Mouse (Mus musculus) heart, adult 8-10 months (tissue): ENCODE results near the gene Plbd2. TPM values are rescaled to one million over a fixed set of nuclear protein-coding genes. Genes with fewer than 3 reads are reported as not detected.

Source experiments
- DNase-seq: peaks from one replicate; pipeline ENCODE4 v3.0.0; 2022; ENCODE audit warnings: low spot score
- total RNA-seq, 4 experiments: library from RNA; stranded (reverse); gene quantifications; 2 replicates each; pipeline ENCODE4 v1.2.4; 2022

Gene Plbd2
- total RNA-seq, 4 experiments from 2014 or later: 46.7 to 54.2 (median 49.5) TPM

- DNase-seq: no peak
These were observed 65.9 kb downstream of the Plbd2 start for GRCm38 (mm10) chr5:120437539-120437938.

DNA sequence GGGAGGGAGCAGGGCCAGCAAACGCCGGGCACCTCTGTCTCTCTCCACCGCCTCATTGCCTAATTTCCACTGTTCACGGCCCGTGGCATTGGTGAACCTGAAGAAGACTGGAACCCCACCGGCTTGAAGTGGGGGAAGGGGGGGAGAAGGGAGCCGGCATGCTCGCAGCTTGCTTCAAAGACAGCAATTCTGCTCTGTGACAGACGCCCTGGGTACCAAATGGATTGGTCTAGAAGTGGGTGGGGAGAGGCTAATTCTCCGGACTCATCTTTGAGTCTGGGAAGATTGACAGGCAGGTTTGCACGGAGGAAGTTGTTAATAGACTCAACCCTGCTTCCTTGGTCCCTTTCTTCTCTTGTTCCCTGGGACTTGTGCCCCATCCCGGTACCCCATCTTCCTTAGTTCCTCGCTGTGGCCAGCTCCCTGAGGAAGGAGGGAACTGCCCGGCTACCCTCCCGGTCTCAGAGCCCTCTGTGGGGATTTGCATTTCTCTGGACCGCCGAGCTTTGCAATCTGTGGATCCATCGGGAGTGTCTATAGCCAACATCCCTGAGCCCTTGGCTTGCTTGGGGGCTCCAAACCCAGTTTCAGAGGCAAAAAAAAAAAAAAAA is 66.4 kb downstream of the Plbd2 start:
- DNase-seq: no peak

GRCm38 (mm10) chr5:120435731-120436501 is 67.5 kb downstream of the Plbd2 start:
- DNase-seq: no peak

DNA sequence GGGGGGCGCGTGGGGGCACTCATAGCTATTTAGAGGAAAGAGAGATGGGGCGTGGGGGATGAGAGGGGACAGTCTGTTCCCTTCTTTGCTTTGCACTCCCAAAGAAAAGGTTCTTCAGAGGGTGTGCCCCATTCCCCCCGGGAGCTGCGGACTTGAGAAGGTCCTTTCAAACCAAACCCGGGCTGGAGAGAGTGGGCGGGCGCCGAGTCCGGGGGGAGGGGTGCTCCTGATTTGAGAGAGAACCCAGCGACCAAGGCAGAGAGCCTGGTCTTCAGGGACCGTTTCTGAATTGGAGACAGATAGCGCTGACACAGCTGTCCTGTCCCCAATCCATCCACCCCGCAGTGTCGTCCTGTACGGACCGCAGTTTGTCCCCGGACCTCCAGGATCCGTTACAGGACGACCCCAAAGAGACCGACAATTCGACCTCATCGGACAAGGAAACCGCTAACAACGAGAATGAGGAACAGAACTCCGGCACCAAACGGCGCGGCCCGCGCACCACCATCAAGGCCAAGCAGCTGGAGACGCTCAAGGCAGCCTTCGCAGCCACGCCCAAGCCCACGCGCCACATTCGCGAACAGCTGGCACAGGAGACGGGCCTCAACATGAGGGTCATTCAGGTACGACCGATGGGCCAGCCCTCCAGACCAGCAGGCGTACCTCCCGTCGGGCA is 68.3 kb downstream of the Plbd2 start:
- no peak for DNase-seq

DNA sequence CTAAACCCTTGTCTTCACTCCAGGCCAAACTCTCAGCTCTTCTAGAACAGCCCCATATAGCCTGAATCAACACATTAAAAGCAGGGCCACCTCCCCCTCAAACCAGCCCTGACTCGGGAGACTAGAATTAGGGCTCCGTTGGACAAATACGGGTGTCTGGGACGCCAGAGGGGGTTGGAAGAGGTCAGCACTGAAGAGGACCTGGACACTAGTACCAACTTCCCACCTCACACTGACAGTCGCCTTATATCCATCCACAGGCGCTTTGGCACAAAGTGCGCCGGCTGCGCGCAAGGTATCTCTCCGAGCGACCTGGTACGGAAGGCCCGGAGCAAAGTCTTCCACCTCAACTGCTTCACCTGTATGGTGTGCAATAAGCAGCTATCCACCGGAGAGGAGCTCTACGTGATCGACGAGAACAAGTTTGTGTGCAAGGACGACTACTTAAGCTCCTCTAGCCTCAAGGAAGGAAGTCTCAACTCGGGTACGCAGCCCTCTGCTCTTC is 69.1 kb downstream of the Plbd2 start:
- DNase-seq: no peak

Other genes starting within 250 kb of the Plbd2 start
- gene Lhx5, start 71.9 kb downstream of the Plbd2 start, total RNA-seq: not detected
- 10 to 100 TPM in 1 of 4 experiments, 1 to 10 TPM in 3; 8.6 to 11.4 (median 9.5) TPM for gene Sdsl, start 30.8 kb downstream of the Plbd2 start, total RNA-seq
- gene Sds, start 27.1 kb downstream of the Plbd2 start, total RNA-seq: 1 to 10 TPM; 1.4 to 4.9 (median 1.7) TPM
- 10 to 100 TPM in 2 of 4 experiments, 1 to 10 TPM in 2; 8.2 to 12.4 (median 10.0) TPM for gene Slc8b1, start 7.5 kb upstream of the Plbd2 start, total RNA-seq
- 10 to 100 TPM; 34.8 to 36.7 (median 36.3) TPM for gene Tpcn1, start 85.0 kb upstream of the Plbd2 start, total RNA-seq
- under 1 TPM in 2 of 4 experiments, not detected in 2; 0.14 to 0.22 TPM for gene Iqcd, start 85.4 kb upstream of the Plbd2 start, total RNA-seq
- 10 to 100 TPM; 14.3 to 17.9 (median 15.3) TPM for gene Rita1, start 109.0 kb upstream of the Plbd2 start, total RNA-seq
- 10 to 100 TPM; 21.0 to 24.7 (median 23.0) TPM for gene Ddx54, start 109.1 kb upstream of the Plbd2 start, total RNA-seq
- not detected for gene Cfap73, start 130.6 kb upstream of the Plbd2 start, total RNA-seq
- under 1 TPM in 3 of 4 experiments, not detected in 1; 0.44 to 0.79 (median 0.46) TPM for gene Rasal1, start 145.2 kb upstream of the Plbd2 start, total RNA-seq
- 1 to 10 TPM; 1.7 to 2.0 (median 1.9) TPM for gene Dtx1, start 208.3 kb upstream of the Plbd2 start, total RNA-seq
- 1 to 10 TPM in 1 of 4 experiments, under 1 TPM in 3; 0.62 to 1.0 (median 0.83) TPM for gene Oas2, start 246.2 kb upstream of the Plbd2 start, total RNA-seq